Mouse (Mus musculus) lung, embryonic 14.5 days (tissue): ENCODE measurements at regions not wholly inside any gene's neighbourhood (a gene's known extent, or its start where the extent isn't known, plus 50 kb on each side); places are given as distances from the start of the nearest gene placed in this dataset.
"Not testable (repeated sequence)": the region's sequence is repeated elsewhere in the genome, so short reads cannot be mapped to it uniquely, and the experiment has no call there.

ENCODE experiments used
- ATAC-seq: fragments of 200-750 bp; cut with Nextera tagmentation; 2 replicates; pipeline ENCODE4 v1.8.0; 2017; ENCODE audit warnings: mild to moderate bottlenecking, moderate TSS enrichment, moderate library complexity; ENCODE audit not compliant: insufficient read depth
- DNase-seq: peaks from one replicate; pipeline ENCODE4 v3.0.0-alpha.2; 2015
- H3K27ac ChIP-seq: fragments of 300-500 bp; sonication (generic); 2 replicates; pipeline ENCODE4 v1.5.1; 2014; ENCODE audit warnings: low read depth, mild to moderate bottlenecking, moderate library complexity
- H3K27me3 ChIP-seq: fragments of 300-500 bp; sonication (generic); 2 replicates; pipeline ENCODE4 v1.6.1; 2014; ENCODE audit warnings: low read length, control low read depth; ENCODE audit not compliant: insufficient read depth
- H3K36me3 ChIP-seq: fragments of 300-500 bp; sonication (generic); 2 replicates; pipeline ENCODE4 v1.6.1; 2014; ENCODE audit warnings: control low read depth; ENCODE audit not compliant: insufficient read depth
- H3K4me1 ChIP-seq: fragments of 300-500 bp; sonication (generic); 2 replicates; pipeline ENCODE4 v1.6.1; 2014; ENCODE audit warnings: antibody characterized with exemption, control low read depth; ENCODE audit not compliant: insufficient read depth
- H3K4me2 ChIP-seq: fragments of 300-500 bp; sonication (generic); 2 replicates; pipeline ENCODE4 v1.6.1; 2014; ENCODE audit warnings: mild to moderate bottlenecking
- H3K4me3 ChIP-seq: fragments of 300-500 bp; sonication (generic); 2 replicates; pipeline ENCODE4 v1.5.1; 2014; ENCODE audit warnings: low read depth, low read length
- H3K9ac ChIP-seq: fragments of 300-500 bp; sonication (generic); 2 replicates; pipeline ENCODE4 v1.6.1; 2014
- H3K9me3 ChIP-seq: fragments of 300-500 bp; sonication (generic); 2 replicates; pipeline ENCODE4 v1.6.1; 2016; ENCODE audit warnings: low read depth, low read length, control low read depth
- CTCF ChIP-seq: IDR thresholded peaks from 2 replicates; pipeline ENCODE4 v1.5.1; 2016; ENCODE audit warnings: antibody characterized with exemption, low read depth
- WGBS: fragments of 180-500 bp; shearing (Covaris S2); extraction: QIAGEN DNeasy Blood & Tissue Kit; methylation state at CpG from one replicate; pipeline ENCODE4 v1.1.7; 2014; 5-methylcytosine and 5-hydroxymethylcytosine counted together

GRCm38 (mm10) chr8:126105043-126105442 is 110.1 kb downstream of the Kcnk1 start:
- DNase-seq = no peak
- H3K9ac ChIP-seq = no peak overlapping the region
- H3K36me3 ChIP-seq = no peaks in the 10 kb centered on the region
- H3K27ac ChIP-seq = no peak overlapping the region
- no peaks in the 10 kb centered on the region for H3K9me3 ChIP-seq
- H3K4me1 ChIP-seq = no peaks in the 10 kb centered on the region
- H3K4me2 ChIP-seq = no peak overlapping the region
- H3K4me3 ChIP-seq = no peak overlapping the region
- no peak for ATAC-seq
- 81% methylated on average over 3 of the region's 3 CpGs for WGBS
- H3K27me3 ChIP-seq = no peaks in the 10 kb centered on the region
- no peak for TF ChIP-seq CTCF

GRCm38 (mm10) chr8:126126041-126126440 is 131.1 kb downstream of the Kcnk1 start:
- Histone ChIP-seq H3K36me3 (no peaks in the 10 kb centered on the region), H3K9me3 (no peaks in the 10 kb centered on the region), H3K9ac (no peak overlapping the region), H3K27ac (no peak overlapping the region), H3K4me3 (no peak overlapping the region), H3K4me1 (no peaks in the 10 kb centered on the region), H3K4me2 (no peak overlapping the region), H3K27me3 (no peaks in the 10 kb centered on the region)
- DNase-seq = no peak
- TF ChIP-seq CTCF = no peak
- WGBS = 74% methylated on average over 6 of the region's 6 CpGs
- no peak for ATAC-seq

- WGBS = 71% methylated on average over 4 of the region's 4 CpGs
- no peak for TF ChIP-seq CTCF
- Histone ChIP-seq H3K27me3 (no peaks in the 10 kb centered on the region), H3K9me3 (no peaks in the 10 kb centered on the region), H3K9ac (no peak overlapping the region), H3K4me3 (no peak overlapping the region), H3K4me2 (no peak overlapping the region), H3K27ac (no peak overlapping the region), H3K36me3 (no peaks in the 10 kb centered on the region), H3K4me1 (0 out of 2 replicates have a peak, but pooled peaks cover 4% of the 10 kb centered on the region)
- DNase-seq = no peak
- no peak for ATAC-seq
Observed at GRCm38 (mm10) chr8:126132076-126132475, 137.1 kb downstream of the Kcnk1 start.

- not testable (repeated sequence) for H3K4me3 ChIP-seq, ATAC-seq, H3K27ac ChIP-seq, DNase-seq, H3K4me1 ChIP-seq, H3K9ac ChIP-seq, H3K4me2 ChIP-seq, H3K27me3 ChIP-seq, H3K36me3 ChIP-seq, H3K9me3 ChIP-seq
- WGBS = 94% methylated on average over 4 of the region's 4 CpGs
Observed at GRCm38 (mm10) chr8:126132918-126133317, 137.9 kb downstream of the Kcnk1 start.

GRCm38 (mm10) chr8:126135100-126135499 is 140.1 kb downstream of the Kcnk1 start:
- no peaks in the 10 kb centered on the region for H3K9me3 ChIP-seq
- H3K36me3 ChIP-seq = no peaks in the 10 kb centered on the region
- H3K9ac ChIP-seq = no peak overlapping the region
- peak; percentile 67 for ATAC-seq
- H3K4me2 ChIP-seq = peak overlapping the region; percentile 36
- H3K4me3 ChIP-seq = no peak overlapping the region
- no peak overlapping the region for H3K27ac ChIP-seq
- 0 out of 2 replicates have a peak, but pooled peaks cover 4% of the 10 kb centered on the region for H3K4me1 ChIP-seq
- no peak for TF ChIP-seq CTCF
- H3K27me3 ChIP-seq = peaks cover 27% of the 10 kb centered on the region
- peak; percentile 56 for DNase-seq
- WGBS = 40% methylated on average over 10 of the region's 10 CpGs

- Histone ChIP-seq H3K36me3 (no peaks in the 10 kb centered on the region), H3K27ac (no peak overlapping the region; the same call in 1 of the 2 replicates), H3K4me3 (no peak overlapping the region), H3K27me3 (peaks cover 28% of the 10 kb centered on the region), H3K9me3 (no peaks in the 10 kb centered on the region), H3K9ac (no peak overlapping the region), H3K4me2 (peak overlapping the region; percentile 36), H3K4me1 (0 out of 2 replicates have a peak, but pooled peaks cover 4% of the 10 kb centered on the region)
- 57% methylated on average over 3 of the region's 3 CpGs for WGBS
- ATAC-seq (peak; percentile 80), DNase-seq (peak; percentile 35)
- no peak for TF ChIP-seq CTCF
Observed at GRCm38 (mm10) chr8:126135573-126135972, 140.6 kb downstream of the Kcnk1 start.

GRCm38 (mm10) chr8:126136946-126137345 is 142.0 kb downstream of the Kcnk1 start:
- no peak overlapping the region for H3K27ac ChIP-seq
- no peaks in the 10 kb centered on the region for H3K36me3 ChIP-seq
- H3K27me3 ChIP-seq = peaks cover 28% of the 10 kb centered on the region
- H3K9me3 ChIP-seq = no peaks in the 10 kb centered on the region
- H3K4me2 ChIP-seq = no peak overlapping the region
- 0 out of 2 replicates have a peak, but pooled peaks cover 4% of the 10 kb centered on the region for H3K4me1 ChIP-seq
- 80% methylated on average over 3 of the region's 3 CpGs for WGBS
- no peak overlapping the region for H3K4me3 ChIP-seq
- TF ChIP-seq CTCF = no peak
- no peak for ATAC-seq
- H3K9ac ChIP-seq = no peak overlapping the region
- no peak for DNase-seq

- ATAC-seq = no peak
- WGBS = 47% methylated on average over 4 of the region's 4 CpGs
- no peaks in the 10 kb centered on the region for H3K9me3 ChIP-seq
- no peak overlapping the region for H3K27ac ChIP-seq
- no peak for TF ChIP-seq CTCF
- H3K4me2 ChIP-seq = no peak overlapping the region
- DNase-seq = no peak
- no peak overlapping the region for H3K9ac ChIP-seq
- no peak overlapping the region for H3K4me3 ChIP-seq
- H3K36me3 ChIP-seq = no peaks in the 10 kb centered on the region
- 0 out of 2 replicates have a peak, but pooled peaks cover 4% of the 10 kb centered on the region for H3K4me1 ChIP-seq
- peaks cover 28% of the 10 kb centered on the region for H3K27me3 ChIP-seq
Observed at GRCm38 (mm10) chr8:126137452-126137851, 142.5 kb downstream of the Kcnk1 start.
